Mouse (Mus musculus): ENCODE results near the gene Tmem231.

Tmem231 gene

GRCm38 (mm10) chr8:111933348-111934076 lies at the start of gene Tmem231:
Gene Tmem231, minus strand, starts transcription at chr8:111933881.
- peak; percentile 93 to 94 for DNase-seq

- peak; percentile 72 to 75 for DNase-seq
Observed at GRCm38 (mm10) chr8:111982116-111982515, 48.4 kb upstream of the Tmem231 start.

- DNase-seq: no peak
Observed at GRCm38 (mm10) chr8:111978147-111978546, 44.5 kb upstream of the Tmem231 start.

- DNase-seq: no peak
Observed at GRCm38 (mm10) chr8:111976326-111976725, 42.6 kb upstream of the Tmem231 start.

GRCm38 (mm10) chr8:111975706-111976105 lies 42.0 kb upstream of the Tmem231 start:
- no peak for DNase-seq

GRCm38 (mm10) chr8:111974138-111974537 lies 40.5 kb upstream of the Tmem231 start:
- no peak for DNase-seq

GRCm38 (mm10) chr8:111968991-111969390 lies 35.3 kb upstream of the Tmem231 start:
- no peak for DNase-seq

GRCm38 (mm10) chr8:111968541-111968940 lies 34.9 kb upstream of the Tmem231 start:
- no peak for DNase-seq

GRCm38 (mm10) chr8:111967246-111967870 lies 33.7 kb upstream of the Tmem231 start:
- no peak for DNase-seq

GRCm38 (mm10) chr8:111964849-111965561 lies 31.3 kb upstream of the Tmem231 start:
- peak in 1 of 2 experiments; percentile 28 for DNase-seq

- no peak for DNase-seq
Observed at GRCm38 (mm10) chr8:111964351-111964750, 30.7 kb upstream of the Tmem231 start.

GRCm38 (mm10) chr8:111963546-111963945 lies 29.9 kb upstream of the Tmem231 start:
- no peak for DNase-seq

- DNase-seq: peak in 1 of 2 experiments; percentile 41
Observed at GRCm38 (mm10) chr8:111963091-111963490, 29.4 kb upstream of the Tmem231 start.

GRCm38 (mm10) chr8:111962589-111962988 lies 28.9 kb upstream of the Tmem231 start:
- DNase-seq: no peak

GRCm38 (mm10) chr8:111961330-111961729 lies 27.6 kb upstream of the Tmem231 start:
- no peak for DNase-seq

- DNase-seq: no peak
Observed at GRCm38 (mm10) chr8:111960591-111961321, 27.1 kb upstream of the Tmem231 start.

GRCm38 (mm10) chr8:111957231-111957630 lies 23.6 kb upstream of the Tmem231 start:
- peak in 1 of 2 experiments; percentile 48 for DNase-seq

GRCm38 (mm10) chr8:111955879-111956278 lies 22.2 kb upstream of the Tmem231 start:
- no peak for DNase-seq

GRCm38 (mm10) chr8:111954844-111955594 lies 21.3 kb upstream of the Tmem231 start:
- no peak for DNase-seq

- peak; percentile 54 to 68 for DNase-seq
Observed at GRCm38 (mm10) chr8:111951936-111952335, 18.3 kb upstream of the Tmem231 start.

- DNase-seq: no peak
Observed at GRCm38 (mm10) chr8:111951317-111951716, 17.6 kb upstream of the Tmem231 start.

- no peak for DNase-seq
Observed at GRCm38 (mm10) chr8:111950846-111951245, 17.2 kb upstream of the Tmem231 start.
